Mouse (Mus musculus) large intestine, adult 2 months (tissue): ENCODE data around the gene Ubap2. TPM values are rescaled to one million over a fixed set of nuclear protein-coding genes. Genes with fewer than 3 reads are reported as not detected.

ENCODE experiments used
- DNase-seq: peaks from one replicate; pipeline ENCODE4 v3.0.0-alpha.2; 2012; ENCODE audit warnings: low read depth, low spot score
- WGBS: fragments of 180-500 bp; shearing (Covaris S2); methylation state at CpG from one replicate; pipeline ENCODE4 v1.1.7; 2018; 5-methylcytosine and 5-hydroxymethylcytosine counted together
- polyA plus RNA-seq: library from polyadenylated mRNA; depleted of rRNA; stranded (reverse); fragments of >200 nt; gene quantifications from 2 replicates; pipeline ENCODE4 v1.2.3, GENCODE M21; 2012; rRNA removed

Gene Ubap2
- polyA plus RNA-seq: 29.9 and 38.5 TPM in 2 replicates

- WGBS: under 1% methylated on average over 60 of the region's 60 CpGs
- peak; percentile 97 for DNase-seq
These were observed at the start of gene Ubap2 for GRCm38 (mm10) chr4:41274980-41275850. TSS of gene Ubap2 (minus strand) at chr4:41275144.

GRCm38 (mm10) chr4:41320971-41321370 lies 46.0 kb upstream of the Ubap2 start:
- 39% methylated on average over 4 of the region's 4 CpGs for WGBS
- no peak for DNase-seq

GRCm38 (mm10) chr4:41318267-41318666 lies 43.3 kb upstream of the Ubap2 start:
- no peak for DNase-seq
- 40% methylated on average over 5 of the region's 5 CpGs for WGBS

- 22% methylated on average over 8 of the region's 8 CpGs for WGBS
- DNase-seq: peak; percentile 16
These were observed 40.2 kb upstream of the Ubap2 start for GRCm38 (mm10) chr4:41315173-41315572.

GRCm38 (mm10) chr4:41314141-41315129 lies 39.5 kb upstream of the Ubap2 start, which contains the start of gene Dcaf12:
TSS of gene Dcaf12 (minus strand) at chr4:41314889.
- DNase-seq: peak; percentile 86
- WGBS: under 1% methylated on average over 70 of the region's 70 CpGs

- 10% methylated on average over 14 of the region's 14 CpGs for WGBS
- DNase-seq: no peak
These were observed 38.8 kb upstream of the Ubap2 start for GRCm38 (mm10) chr4:41313722-41314121.

- WGBS: 81% methylated on average over 9 of the region's 9 CpGs
- DNase-seq: no peak
These were observed 35.9 kb upstream of the Ubap2 start for GRCm38 (mm10) chr4:41310567-41311563.

GRCm38 (mm10) chr4:41307406-41307805 lies 32.5 kb upstream of the Ubap2 start:
- WGBS: 80% methylated on average over 6 of the region's 6 CpGs
- no peak for DNase-seq

- 40% methylated on average over 3 of the region's 3 CpGs for WGBS
- no peak for DNase-seq
These were observed 29.4 kb upstream of the Ubap2 start for GRCm38 (mm10) chr4:41304302-41304701.

GRCm38 (mm10) chr4:41303671-41304070 lies 28.7 kb upstream of the Ubap2 start:
- DNase-seq: no peak
- WGBS: 85% methylated on average over 7 of the region's 7 CpGs

GRCm38 (mm10) chr4:41298976-41299375 lies 24.0 kb upstream of the Ubap2 start:
- DNase-seq: no peak
- WGBS: 91% methylated on average over 5 of the region's 5 CpGs

GRCm38 (mm10) chr4:41295960-41296359 lies 21.0 kb upstream of the Ubap2 start:
- DNase-seq: no peak
- 95% methylated on average over 7 of the region's 7 CpGs for WGBS

GRCm38 (mm10) chr4:41295507-41295906 lies 20.6 kb upstream of the Ubap2 start:
- 86% methylated on average over 11 of the region's 11 CpGs for WGBS
- DNase-seq: no peak

- WGBS: 53% methylated on average over 4 of the region's 4 CpGs
These were observed 19.0 kb upstream of the Ubap2 start for GRCm38 (mm10) chr4:41293907-41294306.

GRCm38 (mm10) chr4:41289802-41290201 lies 14.9 kb upstream of the Ubap2 start:
- 66% methylated on average over 7 of the region's 7 CpGs for WGBS
- no peak for DNase-seq

More at GRCm38 (mm10) chr4:41293907-41294306, 19.0 kb upstream of the Ubap2 start:
- no peak for DNase-seq

GRCm38 (mm10) chr4:41286420-41286819 lies 11.5 kb upstream of the Ubap2 start:
- DNase-seq: no peak
- 9% methylated on average over 3 of the region's 3 CpGs for WGBS

- 57% methylated on average over 2 of the region's 2 CpGs for WGBS
These were observed 9.1 kb upstream of the Ubap2 start for GRCm38 (mm10) chr4:41284087-41284486.

GRCm38 (mm10) chr4:41275927-41276326 lies 983 bp upstream of the Ubap2 start:
- WGBS: 68% methylated on average over 5 of the region's 5 CpGs
- no peak for DNase-seq

More at GRCm38 (mm10) chr4:41284087-41284486, 9.1 kb upstream of the Ubap2 start:
- no peak for DNase-seq
